Mouse (Mus musculus): ENCODE results near the gene Tmem88. TPM values are rescaled to one million over a fixed set of nuclear protein-coding genes. Genes with fewer than 3 reads are reported as not detected.

Gene Tmem88
- total RNA-seq, 2 experiments from 2014 or later, result 0.18 TPM; not detected in 1

GRCm38 (mm10) chr11:69366157-69366854 lies 31.7 kb downstream of the Tmem88 start:
- peak; percentile 78 for ATAC-seq (ENCODE audit: poor library complexity, severe bottlenecking)

GRCm38 (mm10) chr11:69365722-69366121 lies 32.3 kb downstream of the Tmem88 start:
- no peak for ATAC-seq (ENCODE audit: poor library complexity, severe bottlenecking)

GRCm38 (mm10) chr11:69364910-69365309 lies 33.1 kb downstream of the Tmem88 start:
- ATAC-seq (ENCODE audit: poor library complexity, severe bottlenecking), result no peak

GRCm38 (mm10) chr11:69364376-69364775 lies 33.7 kb downstream of the Tmem88 start:
- ATAC-seq (ENCODE audit: poor library complexity, severe bottlenecking), result no peak

GRCm38 (mm10) chr11:69362479-69362878 lies 35.6 kb downstream of the Tmem88 start:
- ATAC-seq (ENCODE audit: poor library complexity, severe bottlenecking), result no peak

- no peak for ATAC-seq (ENCODE audit: poor library complexity, severe bottlenecking)
Measured at GRCm38 (mm10) chr11:69362021-69362420, 36.0 kb downstream of the Tmem88 start.

GRCm38 (mm10) chr11:69357690-69358089 lies 40.3 kb downstream of the Tmem88 start:
- ATAC-seq (ENCODE audit: poor library complexity, severe bottlenecking), result no peak

GRCm38 (mm10) chr11:69356544-69356943 lies 41.5 kb downstream of the Tmem88 start:
- no peak for ATAC-seq (ENCODE audit: poor library complexity, severe bottlenecking)

Other genes with a start within 250 kb of the Tmem88 start
- gene Alox12b, start 241.2 kb downstream of the Tmem88 start, total RNA-seq (2015), result not detected in 2 replicates
- gene Alox12b, start 241.2 kb downstream of the Tmem88 start, total RNA-seq (2017), result not detected in 2 replicates
- 1.3 and 1.5 TPM in 2 replicates for gene Alox8, start 200.4 kb downstream of the Tmem88 start, total RNA-seq (2015)
- 1.8 and 2.0 TPM in 2 replicates for gene Alox8, start 200.4 kb downstream of the Tmem88 start, total RNA-seq (2017)
- 0.16 TPM in 1 of 2 replicates, not detected in the other for gene Gucy2e, start 161.2 kb downstream of the Tmem88 start, total RNA-seq (2015)
- 0.07 and 0.33 TPM in 2 replicates for gene Gucy2e, start 161.2 kb downstream of the Tmem88 start, total RNA-seq (2017)
- 15.2 and 28.3 TPM in 2 replicates for gene Cntrob, start 74.5 kb downstream of the Tmem88 start, total RNA-seq (2015)
- 10.4 and 13.8 TPM in 2 replicates for gene Cntrob, start 74.5 kb downstream of the Tmem88 start, total RNA-seq (2017)
- gene Trappc1, start 74.3 kb downstream of the Tmem88 start, total RNA-seq (2015), result 219 and 269 TPM in 2 replicates
- 155 and 195 TPM in 2 replicates for gene Trappc1, start 74.3 kb downstream of the Tmem88 start, total RNA-seq (2017)
- 0.59 and 1.3 TPM in 2 replicates for gene Kcnab3, start 72.0 kb downstream of the Tmem88 start, total RNA-seq (2015)
- gene Kcnab3, start 72.0 kb downstream of the Tmem88 start, total RNA-seq (2017), result 0.40 and 1.7 TPM in 2 replicates
- gene Rnf227, start 57.8 kb downstream of the Tmem88 start, total RNA-seq (2015), result 3.7 and 8.1 TPM in 2 replicates
- gene Rnf227, start 57.8 kb downstream of the Tmem88 start, total RNA-seq (2017), result 7.2 and 8.7 TPM in 2 replicates
- 13.6 and 13.9 TPM in 2 replicates for gene Chd3, start 28.8 kb downstream of the Tmem88 start, total RNA-seq (2015)
- 17.1 and 19.8 TPM in 2 replicates for gene Chd3, start 28.8 kb downstream of the Tmem88 start, total RNA-seq (2017)
- gene Naa38, start 2.7 kb downstream of the Tmem88 start, total RNA-seq (2015), result 90.6 and 105 TPM in 2 replicates
- 147 and 161 TPM in 2 replicates for gene Naa38, start 2.7 kb downstream of the Tmem88 start, total RNA-seq (2017)
- 11.6 and 15.3 TPM in 2 replicates for gene Cyb5d1, start 2.6 kb downstream of the Tmem88 start, total RNA-seq (2015)
- 24.0 and 28.1 TPM in 2 replicates for gene Cyb5d1, start 2.6 kb downstream of the Tmem88 start, total RNA-seq (2017)
- 27.1 and 29.0 TPM in 2 replicates for gene Kdm6b, start 15.4 kb upstream of the Tmem88 start, total RNA-seq (2015)
- 5.0 and 6.7 TPM in 2 replicates for gene Kdm6b, start 15.4 kb upstream of the Tmem88 start, total RNA-seq (2017)
- 0.54 and 1.8 TPM in 2 replicates for gene Dnah2, start 150.9 kb upstream of the Tmem88 start, total RNA-seq (2015)
- 2.1 and 8.0 TPM in 2 replicates for gene Dnah2, start 150.9 kb upstream of the Tmem88 start, total RNA-seq (2017)
- 0.11 TPM in 1 of 2 replicates, not detected in the other for gene Efnb3, start 162.0 kb upstream of the Tmem88 start, total RNA-seq (2015)
- gene Efnb3, start 162.0 kb upstream of the Tmem88 start, total RNA-seq (2017), result 0.45 TPM in 1 of 2 replicates, not detected in the other
- gene Wrap53, start 182.0 kb upstream of the Tmem88 start, total RNA-seq (2015), result 11.8 and 12.2 TPM in 2 replicates
- gene Wrap53, start 182.0 kb upstream of the Tmem88 start, total RNA-seq (2017), result 5.3 and 5.9 TPM in 2 replicates
- gene Trp53, start 182.1 kb upstream of the Tmem88 start, total RNA-seq (2015), result 59.2 and 64.7 TPM in 2 replicates
- gene Trp53, start 182.1 kb upstream of the Tmem88 start, total RNA-seq (2017), result 21.8 and 28.3 TPM in 2 replicates
- gene Atp1b2, start 207.7 kb upstream of the Tmem88 start, total RNA-seq (2015), result 0.91 and 2.2 TPM in 2 replicates
- 0.26 and 0.45 TPM in 2 replicates for gene Atp1b2, start 207.7 kb upstream of the Tmem88 start, total RNA-seq (2017)
- gene Shbg, start 219.7 kb upstream of the Tmem88 start, total RNA-seq (2015), result not detected in 2 replicates
- not detected in 2 replicates for gene Shbg, start 219.7 kb upstream of the Tmem88 start, total RNA-seq (2017)
- not detected in 2 replicates for gene Sat2, start 223.8 kb upstream of the Tmem88 start, total RNA-seq (2015)
- gene Sat2, start 223.8 kb upstream of the Tmem88 start, total RNA-seq (2017), result not detected in 2 replicates
- 25.3 and 29.0 TPM in 2 replicates for gene Fxr2, start 234.8 kb upstream of the Tmem88 start, total RNA-seq (2015)
- 33.3 and 36.5 TPM in 2 replicates for gene Fxr2, start 234.8 kb upstream of the Tmem88 start, total RNA-seq (2017)

Measured in megakaryocyte, adult 5-6 weeks (primary cell).